Mouse (Mus musculus) NIH3T3 (cell line): ENCODE data around the gene Tmbim6.
"Not testable (repeated sequence)": the region's sequence is repeated elsewhere in the genome, so short reads cannot be mapped to it uniquely, and the experiment has no call there.

Experiments used
- DNase-seq: peaks from one replicate; pipeline ENCODE4 v3.0.0-alpha.2; 2012; ENCODE audit warnings: low read depth

The Tmbim6 gene

DNA sequence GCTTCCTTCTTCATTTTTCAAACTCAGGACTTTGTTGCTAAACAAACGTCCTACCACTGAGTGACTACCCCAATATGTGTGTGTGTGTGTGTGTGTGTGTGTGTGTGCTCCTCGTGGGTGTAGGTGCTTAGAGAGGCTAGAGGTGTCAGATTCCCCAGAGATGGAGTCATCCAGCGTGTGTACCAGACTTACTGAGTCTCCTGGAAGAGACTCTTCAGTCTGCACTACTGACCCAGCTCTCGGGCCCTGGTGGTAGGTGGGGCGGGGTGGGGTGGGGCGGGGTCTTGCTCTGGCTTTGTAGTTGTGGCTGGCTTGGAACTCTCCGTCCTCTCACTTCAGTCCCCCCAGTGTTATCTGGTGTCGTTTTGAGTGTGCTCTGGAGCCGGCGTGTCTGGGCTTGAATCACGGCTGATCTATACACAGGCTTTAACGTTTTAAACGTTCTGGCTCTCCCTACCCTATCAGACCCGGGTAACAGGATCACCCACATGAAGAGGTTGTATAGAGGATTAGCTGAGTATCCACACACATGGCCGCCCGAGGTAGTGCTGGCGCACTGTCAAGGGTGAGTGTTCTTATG, 25.1 kb downstream of the Tmbim6 start:
- DNase-seq, result peak; percentile 61

DNA sequence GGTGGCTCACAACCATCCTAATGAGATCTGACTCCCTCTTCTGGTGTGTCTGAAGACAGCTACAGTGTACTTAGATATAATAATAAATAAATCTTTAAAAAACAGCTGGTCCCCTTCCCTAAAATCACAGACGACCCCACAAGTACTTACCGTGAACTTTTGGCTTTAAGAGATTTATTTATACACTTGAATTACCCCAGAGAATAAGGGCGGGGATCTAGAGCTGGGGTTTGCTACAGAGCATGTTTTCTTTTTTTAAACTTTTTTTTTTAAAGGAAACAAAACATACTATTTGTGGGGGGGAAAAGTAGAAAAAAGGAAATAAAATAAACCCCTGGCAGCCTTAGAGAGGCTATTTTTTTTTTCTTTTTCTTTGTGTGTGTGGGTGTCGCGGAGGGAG, 27.4 kb downstream of the Tmbim6 start:
- no peak for DNase-seq

DNA sequence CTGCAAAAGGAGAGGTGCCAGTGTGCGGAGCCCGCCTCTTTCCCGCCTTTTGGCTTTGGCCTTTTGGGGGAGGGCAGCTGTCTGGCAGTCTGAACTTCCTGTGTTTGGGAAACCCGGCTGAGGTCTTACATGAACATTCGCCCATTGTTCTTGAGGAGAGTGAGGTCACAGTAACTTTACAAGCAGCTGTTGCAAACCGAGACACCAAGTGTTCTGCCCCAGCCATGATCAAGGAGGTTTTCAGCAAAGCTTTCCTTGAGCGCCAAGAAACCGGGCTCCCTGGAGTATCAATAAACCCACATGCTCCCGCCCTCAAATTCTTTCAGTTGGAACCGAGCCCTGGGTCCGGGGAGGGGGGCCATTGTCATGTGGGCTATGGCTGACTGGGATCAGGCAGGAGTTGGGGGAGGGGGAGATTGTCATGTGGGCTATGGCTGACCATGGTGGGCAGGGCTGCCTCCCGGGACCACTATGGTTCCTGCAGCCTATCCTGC, 27.9 kb downstream of the Tmbim6 start:
- peak; percentile 93 for DNase-seq

DNA sequence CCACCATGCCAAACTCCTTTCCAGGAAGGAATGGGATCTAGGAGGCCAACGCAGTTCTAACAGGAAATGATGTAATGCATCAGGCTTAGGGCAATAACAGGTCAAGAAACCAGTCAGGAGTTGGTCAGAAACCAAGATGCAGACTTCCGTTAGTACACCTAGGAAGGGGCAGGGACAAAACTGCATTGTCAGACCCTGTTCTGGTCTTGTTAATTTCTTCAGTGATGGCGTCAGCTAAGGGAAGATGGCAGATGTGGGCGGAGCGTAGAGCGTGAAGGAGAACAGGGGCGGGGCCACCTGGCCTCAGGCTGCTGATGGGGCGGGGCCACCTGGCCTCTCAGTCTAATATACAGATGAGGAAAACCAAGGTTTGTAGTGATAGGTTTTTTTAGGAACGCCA, 28.5 kb downstream of the Tmbim6 start:
- DNase-seq, result peak; percentile 41

DNA sequence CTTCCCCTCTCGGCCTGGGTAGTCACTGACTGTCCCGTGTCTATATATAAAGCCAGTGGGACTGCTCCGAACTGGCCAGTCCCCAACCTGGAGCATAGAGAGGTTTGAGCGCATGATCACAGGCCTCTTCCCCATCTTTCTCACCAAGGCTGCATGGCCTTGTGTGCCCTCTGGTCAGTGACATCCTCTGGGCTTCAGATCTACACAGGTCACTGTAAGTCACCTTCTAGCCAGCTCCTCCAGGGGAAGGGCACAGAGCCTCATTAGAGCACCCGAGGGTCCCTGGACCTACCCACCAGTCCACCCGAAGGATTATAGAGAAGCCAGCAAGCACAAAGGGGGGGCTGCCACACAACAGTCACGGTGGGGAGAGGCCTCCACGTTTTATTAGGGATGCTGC, 29.0 kb downstream of the Tmbim6 start:
- no peak for DNase-seq

DNA sequence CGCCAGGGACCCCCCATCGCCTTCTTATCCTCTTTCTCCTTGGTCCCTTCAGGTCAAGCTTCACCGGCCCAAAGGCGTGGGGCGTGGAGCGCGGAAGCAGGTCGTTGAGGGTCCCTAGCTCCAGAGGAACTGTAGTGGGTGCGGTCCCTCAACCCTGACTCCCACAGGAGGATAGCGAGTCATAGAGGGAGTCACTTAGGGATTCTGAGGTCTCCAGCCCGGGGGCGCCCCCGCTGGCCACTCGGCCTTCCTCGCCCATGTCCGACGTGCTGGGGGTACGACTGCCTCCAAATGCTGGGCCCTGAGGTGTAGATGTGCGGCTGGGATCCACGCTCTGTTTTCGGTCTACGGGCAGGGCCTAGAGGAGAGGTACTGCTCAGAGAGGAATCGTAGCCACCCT, 29.9 kb downstream of the Tmbim6 start:
- no peak for DNase-seq

DNA sequence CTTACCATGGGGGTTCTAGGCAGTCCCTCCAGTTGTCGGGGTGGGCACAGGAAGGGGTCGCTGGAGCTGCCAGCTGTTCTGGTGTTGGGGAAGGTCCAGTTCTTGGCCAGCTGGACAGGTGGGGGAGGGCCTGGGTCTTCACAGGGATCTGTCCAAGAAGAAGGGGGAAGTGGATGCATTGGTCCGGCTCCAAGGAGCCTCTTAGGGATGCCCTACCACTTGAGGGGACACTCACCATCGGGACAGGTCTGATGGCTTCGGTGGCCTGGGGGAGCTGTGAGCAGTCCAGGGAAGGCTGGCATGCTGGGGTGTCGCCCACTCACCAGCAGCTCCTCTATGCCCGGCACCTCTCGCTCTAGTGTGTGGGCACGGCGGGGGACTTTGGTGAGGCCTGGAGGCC, 30.4 kb downstream of the Tmbim6 start:
- no peak for DNase-seq

DNA sequence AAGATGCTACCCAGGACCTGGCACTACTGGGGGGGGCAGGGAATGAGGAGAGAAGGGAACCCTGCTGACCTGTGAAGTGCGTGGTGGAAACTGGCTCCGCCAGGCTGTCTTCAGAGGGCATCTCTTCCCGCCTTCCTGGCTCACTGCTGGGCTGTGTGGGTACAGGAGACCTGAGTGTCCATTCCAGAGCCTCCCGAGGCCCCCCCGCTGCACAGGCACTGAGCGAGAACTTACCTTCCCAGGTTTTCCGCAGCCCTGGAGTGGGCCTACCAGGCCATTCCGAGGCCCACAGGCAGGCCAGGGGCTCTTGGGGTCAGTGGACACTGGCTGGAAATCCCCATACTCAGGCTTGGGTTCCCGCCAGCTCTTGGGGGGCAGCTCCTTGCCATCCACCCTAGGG, 31.2 kb downstream of the Tmbim6 start:
- DNase-seq, result no peak

DNA sequence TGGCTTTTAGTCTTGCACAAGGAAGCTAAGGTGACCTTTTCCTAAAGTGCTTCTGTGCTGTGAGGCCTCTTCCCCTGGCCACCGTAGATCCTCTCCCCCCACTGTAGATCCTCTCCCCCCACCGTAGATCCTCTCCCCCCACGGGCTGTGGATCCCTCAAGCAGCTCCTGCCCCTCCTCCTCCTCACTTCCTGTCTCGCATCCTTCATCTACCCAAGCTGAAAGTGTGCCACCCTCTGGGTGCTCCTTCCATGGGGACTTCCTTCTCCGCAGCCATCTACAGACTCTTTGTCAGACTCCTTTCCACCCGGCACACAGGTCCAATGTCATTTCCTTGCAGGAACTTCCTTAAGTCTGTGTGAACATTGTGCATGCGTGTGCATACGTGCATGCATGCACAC, 37.7 kb downstream of the Tmbim6 start:
- no peak for DNase-seq

DNA sequence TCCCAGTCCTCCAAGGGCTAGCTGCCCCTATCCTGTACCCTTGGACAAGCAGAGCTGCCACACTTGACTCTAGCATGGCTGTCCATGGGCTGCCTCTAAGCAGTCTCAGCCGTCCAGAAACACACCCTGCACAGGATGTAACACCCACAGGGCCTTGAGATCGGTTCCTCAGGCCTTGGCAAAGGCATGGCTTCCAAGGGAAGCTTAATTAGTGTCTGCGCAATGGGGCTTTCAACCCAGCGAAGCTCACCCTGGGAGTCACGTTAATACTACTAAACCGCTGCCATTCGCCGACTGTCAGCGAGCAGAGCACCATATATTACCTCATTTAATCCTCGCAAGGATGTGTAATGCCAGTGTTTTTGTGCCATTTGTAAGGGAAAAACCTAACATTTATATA, 38.4 kb downstream of the Tmbim6 start:
- DNase-seq, result no peak

DNA sequence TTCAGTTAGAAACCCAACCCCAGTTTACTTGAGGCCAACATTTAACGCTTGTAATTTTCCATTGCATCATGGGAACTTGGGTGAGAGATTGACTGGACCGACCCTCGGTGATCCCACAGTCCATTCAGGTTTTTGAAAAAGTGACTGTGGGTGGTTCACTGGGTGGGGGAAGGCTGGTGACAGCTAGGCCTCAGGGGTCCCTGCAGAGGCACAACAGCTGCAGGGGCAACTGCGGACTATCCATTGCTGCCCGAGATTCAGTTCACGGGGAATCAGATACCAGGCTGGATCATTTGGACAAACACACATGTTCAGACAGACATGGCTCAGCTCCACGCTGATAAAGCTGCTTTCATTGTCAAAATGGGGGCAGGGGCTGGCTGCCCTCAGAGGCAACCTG, 38.8 kb downstream of the Tmbim6 start:
- DNase-seq, result no peak

DNA sequence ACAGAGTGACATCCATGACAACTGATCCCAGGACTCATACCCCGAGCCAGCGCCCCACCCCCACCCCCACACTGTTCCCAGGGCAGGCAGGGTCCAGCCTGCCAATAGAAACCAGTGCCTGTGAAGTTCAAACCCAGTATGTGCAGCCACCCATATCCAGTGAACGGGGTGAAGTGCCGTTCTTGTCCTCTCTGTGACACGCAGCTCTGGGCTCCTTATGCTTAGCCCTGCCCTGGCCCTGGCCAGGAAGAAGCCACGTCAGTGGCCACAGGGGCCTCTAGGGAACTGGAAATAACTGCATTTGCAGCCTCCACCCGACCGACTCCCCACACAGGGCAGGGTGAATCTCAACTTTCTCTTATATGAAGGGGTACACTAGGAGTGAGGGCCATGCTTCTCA, 39.3 kb downstream of the Tmbim6 start:
- no peak for DNase-seq

DNA sequence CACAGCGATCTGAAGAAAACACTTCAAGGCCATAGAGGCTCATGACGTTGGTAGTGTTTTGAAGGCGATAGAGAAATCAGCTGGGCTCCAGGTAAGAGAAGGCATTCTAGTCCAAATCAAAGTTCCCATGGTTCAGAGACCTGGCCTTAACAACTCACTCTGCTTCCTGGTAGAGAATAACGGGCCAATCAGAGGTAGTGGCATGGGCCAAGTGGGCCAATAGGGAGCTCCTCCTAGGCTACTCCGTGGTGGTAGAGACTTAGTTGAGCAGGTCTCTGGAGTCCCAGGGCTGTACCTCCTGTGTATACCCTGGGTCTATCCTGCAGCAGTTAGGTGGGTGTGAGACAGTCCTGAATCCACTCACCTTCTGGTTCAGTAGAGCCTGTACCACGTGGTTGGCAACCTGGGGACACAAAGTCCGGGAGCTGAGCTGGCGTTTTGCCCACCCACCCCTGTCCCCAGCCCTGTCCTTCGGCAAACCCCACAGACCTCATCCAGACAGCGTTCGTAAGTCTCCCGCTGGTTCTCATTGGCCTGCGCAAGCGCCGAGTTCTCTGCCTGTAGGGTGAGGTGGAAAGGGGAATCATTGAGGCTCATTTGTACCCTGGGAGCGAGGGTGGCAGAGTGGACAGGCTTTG, 40.5 kb downstream of the Tmbim6 start:
- DNase-seq, result no peak

DNA sequence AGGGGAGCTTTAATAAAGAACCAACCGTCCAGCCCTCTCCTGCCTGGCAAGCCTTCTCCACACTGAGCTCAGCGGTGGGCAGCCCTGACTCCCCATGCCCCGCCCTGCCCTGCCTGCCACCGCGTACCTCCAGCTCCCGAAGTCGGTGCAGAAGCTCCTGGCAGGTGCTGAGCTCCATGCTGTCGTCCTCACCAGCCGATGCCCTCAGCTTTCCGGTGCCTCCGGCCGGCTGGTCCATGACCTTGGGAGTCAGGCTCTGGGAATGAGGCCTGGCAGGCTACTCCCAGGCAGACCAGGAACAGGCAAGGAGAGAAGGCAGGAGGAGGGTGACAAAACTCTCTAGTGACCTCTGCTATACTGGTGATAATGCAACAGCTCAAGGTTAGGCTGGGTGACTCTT, 41.2 kb downstream of the Tmbim6 start:
- DNase-seq, result no peak

DNA sequence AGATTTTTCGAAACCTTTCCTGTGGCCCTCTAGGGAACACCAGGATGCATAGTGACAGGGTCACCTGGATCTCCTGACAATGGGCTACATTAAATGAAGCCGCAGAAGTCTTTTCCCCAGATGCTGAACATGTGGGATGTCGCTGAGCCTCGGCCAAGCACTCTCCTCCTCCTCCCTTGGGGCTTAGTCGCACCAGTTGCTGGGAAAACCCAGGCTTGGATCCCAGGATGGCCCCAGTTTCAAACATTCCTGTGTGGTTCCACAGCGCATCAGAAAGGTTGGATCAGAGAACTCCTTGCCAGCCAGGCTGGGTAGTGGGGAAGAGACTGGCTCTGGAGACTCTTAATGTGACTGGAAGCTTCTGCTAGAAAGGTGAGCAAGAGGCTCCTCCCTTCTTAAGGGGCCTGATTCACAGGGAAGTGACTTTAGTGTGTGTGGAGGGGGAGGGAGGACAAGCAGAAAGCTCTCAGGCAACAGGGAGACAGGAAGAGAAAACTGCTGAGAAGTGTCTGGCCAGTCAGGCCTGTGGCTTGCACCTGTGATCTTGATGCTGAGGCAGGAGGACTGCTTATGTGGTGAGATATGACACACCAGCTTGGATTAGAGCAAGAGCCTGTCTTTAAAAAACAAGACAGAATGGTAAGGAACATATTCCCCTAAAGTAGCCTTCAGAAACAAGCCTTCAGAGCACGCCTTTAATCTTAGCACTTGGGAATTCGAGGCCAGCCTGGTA, 46.5 kb downstream of the Tmbim6 start:
- DNase-seq, result peak; percentile 55

DNA sequence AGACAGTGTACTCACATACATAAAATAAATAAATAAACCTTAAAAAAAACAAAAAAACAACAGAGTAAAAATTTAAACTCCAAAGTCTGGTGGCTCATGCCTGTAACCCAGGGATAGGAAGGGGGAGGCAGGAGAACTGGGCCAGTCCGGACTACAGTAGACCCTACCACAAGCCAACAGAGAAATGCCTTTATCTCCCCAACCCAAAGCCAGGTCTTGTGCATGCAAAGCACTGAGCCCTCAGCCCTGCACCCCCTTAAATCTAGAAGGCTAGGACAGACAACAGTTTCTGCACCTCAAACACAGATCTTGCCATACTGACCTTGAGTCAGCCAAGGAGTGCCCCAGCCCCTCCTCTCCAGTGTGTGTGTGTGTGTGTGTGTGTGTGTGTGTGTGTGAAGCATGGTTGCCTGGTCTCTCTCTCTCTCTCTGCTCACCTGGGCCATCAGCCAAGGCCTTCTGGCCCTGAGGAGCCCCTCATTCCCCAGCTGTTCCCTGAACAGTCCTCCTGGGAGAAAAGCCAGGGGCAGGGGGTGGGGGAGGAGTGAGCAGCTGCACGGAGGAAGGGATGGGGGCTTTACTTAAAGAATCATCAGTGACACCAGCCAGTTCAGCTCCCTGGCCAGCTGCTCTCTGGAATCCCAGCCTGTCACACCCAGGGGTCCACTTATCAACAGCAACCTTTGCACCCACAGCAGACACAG, 47.6 kb downstream of the Tmbim6 start:
- peak; percentile 49 for DNase-seq

DNA sequence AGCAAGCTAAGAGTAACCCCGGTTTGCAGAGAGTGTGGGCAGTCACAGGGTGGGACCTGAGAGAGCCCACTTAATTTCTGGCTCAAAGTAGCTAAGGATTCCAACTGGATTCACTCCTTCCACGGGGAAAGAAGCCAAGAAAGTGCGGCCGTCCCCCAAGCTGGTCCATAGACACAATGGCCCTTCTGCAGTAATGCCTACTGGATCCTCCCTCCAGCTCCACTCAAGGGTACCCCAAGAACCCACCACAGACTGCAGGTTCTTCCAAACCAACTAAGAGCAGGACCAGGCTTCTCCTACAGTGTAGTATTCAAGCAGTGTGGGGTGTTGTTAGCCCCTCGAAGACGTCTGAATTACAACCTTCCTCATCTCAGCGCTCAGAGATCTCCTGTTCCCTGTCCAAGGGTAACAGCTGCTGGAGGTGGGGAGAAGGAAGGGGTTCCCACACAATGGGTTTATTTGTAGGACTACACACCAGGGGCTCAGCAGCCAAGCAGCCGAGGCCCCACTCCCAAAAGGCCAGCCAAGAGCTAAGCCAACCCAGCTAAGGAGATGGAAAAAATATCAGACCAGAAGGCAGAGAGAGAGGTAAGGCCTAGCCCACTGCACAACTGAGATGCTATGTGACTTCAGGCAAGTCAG, 48.3 kb downstream of the Tmbim6 start:
- DNase-seq, result no peak

DNA sequence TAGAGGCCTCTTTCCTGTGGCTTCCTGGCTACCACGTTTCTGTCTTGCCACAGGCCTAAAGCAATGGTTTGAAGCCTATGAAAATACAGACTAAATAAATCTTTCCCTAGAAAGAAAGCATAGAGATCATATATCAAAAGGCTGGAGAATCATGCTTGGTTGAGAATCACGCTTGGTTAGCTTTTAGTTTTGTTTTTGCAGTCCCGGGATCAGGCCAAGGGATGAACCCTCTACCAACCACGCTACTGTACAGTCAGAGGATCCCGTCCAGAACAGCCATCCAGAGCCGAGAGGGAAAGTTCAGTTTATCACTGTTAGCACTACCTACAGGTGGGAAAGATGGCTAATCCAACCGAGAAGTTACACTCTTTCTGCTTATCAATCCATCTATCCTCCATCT, 49.7 kb downstream of the Tmbim6 start:
- no peak for DNase-seq

DNA sequence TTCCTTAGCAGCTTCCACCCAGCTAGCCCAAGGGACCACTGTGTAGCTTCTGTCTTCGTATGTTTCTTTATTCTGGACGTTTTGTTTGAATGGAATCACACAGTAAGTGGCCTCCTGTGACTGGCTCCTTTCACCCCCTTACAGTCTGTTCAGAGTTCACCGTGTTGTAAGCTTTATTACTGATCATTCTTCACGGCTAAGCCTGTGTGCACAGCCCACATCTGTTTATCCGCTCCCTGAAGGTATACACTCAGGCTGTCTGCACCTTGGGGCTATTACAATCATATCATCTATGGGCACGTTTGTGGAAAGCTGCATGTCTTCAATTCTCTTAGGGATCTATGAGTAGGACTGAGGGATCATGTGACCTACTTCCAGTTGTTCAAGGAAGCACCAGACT, 52.9 kb downstream of the Tmbim6 start:
- no peak for DNase-seq

DNA sequence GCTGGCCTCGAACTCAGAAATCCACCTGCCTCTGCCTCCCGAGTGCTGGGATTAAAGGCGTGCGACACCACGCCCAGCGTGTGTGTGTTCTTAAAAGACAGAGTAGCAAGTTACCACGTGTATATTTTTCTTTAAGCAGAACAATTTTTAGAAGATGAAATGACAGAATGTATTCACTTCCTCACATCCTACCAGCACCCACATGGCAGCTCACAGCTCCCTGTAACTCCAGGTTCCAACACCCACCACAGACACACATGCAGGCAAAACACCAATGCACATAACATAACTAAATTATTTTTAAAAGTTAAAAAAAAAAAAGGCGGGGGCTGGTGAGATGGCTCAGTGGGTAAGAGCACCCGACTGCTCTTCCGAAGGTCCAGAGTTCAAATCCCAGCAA, 53.5 kb downstream of the Tmbim6 start:
- not testable (repeated sequence) for DNase-seq

DNA sequence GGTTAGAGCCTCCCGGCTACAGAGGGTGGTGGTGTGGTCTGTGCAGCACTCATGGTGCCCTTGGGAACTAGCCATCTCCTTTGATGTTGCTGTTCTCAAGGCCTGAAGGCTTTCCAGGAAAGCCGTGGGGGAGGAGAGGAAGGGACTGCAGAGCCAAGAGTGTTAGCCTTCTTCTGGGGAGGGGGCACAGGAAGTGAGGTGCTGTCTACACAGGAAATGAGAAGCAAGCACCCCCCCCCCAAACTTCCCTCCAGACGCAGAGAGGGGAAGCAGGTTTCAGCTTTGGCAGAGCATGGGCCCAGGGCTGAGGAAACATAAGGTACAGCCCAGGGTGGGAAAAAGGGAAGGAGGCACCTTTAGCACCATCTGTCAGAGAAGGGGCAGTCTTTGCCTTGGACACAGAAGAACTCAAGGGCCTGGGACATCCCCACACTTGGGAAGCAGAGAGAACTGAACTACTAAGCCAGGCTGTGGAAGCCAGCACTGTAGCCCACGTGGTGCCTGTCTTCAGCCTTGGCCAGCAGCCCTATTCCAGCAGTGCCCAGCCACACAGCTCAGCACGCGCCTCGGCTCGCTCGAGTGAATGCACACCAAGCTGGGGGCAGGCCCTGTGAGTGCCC, 56.6 kb downstream of the Tmbim6 start:
- DNase-seq, result no peak

DNA sequence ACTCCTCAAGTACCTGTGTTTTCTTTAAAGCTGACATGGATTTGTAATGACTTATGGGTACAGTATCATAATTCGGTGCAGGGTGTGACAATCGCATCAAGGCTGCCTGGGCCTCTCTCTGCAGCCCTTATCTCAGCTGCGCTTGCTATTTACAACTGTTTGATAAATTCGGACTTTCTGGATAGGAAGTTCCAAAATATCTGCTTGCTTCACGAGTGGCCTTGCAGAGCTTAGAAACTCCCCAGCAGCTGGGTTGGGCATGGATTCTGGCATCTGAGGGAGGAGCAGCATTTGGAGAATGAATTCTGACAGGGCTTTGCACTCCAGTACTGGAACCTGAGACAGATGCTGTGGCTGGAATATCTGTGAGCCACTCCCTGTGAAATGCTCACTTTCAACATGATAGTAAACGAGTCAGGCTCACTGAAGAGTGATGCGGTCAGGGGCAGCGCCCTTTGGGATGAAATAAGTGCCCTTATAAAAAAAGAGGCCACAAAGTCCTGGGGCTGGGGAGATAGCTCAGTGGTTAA, 57.1 kb downstream of the Tmbim6 start:
- no peak for DNase-seq
